Mouse (Mus musculus) embryonic facial prominence, embryonic 13.5 days (tissue): Measurements from ENCODE around the gene Eif4e1b. TPM values are rescaled to one million over a fixed set of nuclear protein-coding genes. Genes with fewer than 3 reads are reported as not detected.

Experiments
- ATAC-seq: fragments of 200-750 bp; cut with Nextera tagmentation; 2 replicates; pipeline ENCODE4 v1.8.0; 2017; ENCODE audit warnings: low read depth; ENCODE audit not compliant: insufficient number of reproducible peaks, insufficient read depth, low FRiP score, low TSS enrichment
- H3K27ac ChIP-seq: fragments of 300-500 bp; sonication (generic); 2 replicates; pipeline ENCODE4 v1.5.1; 2015; ENCODE audit warnings: moderate library complexity, mild to moderate bottlenecking, inconsistent platforms
- H3K27me3 ChIP-seq: fragments of 300-500 bp; sonication (generic); 2 replicates; pipeline ENCODE4 v1.6.1; 2015; ENCODE audit warnings: mild to moderate bottlenecking, inconsistent platforms
- H3K36me3 ChIP-seq: fragments of 300-500 bp; sonication (generic); 2 replicates; pipeline ENCODE4 v1.6.1; 2015; ENCODE audit warnings: mild to moderate bottlenecking, inconsistent platforms
- H3K4me1 ChIP-seq: fragments of 300-500 bp; sonication (generic); 2 replicates; pipeline ENCODE4 v1.6.1; 2015; ENCODE audit warnings: inconsistent platforms
- H3K4me2 ChIP-seq: fragments of 300-500 bp; sonication (generic); 2 replicates; pipeline ENCODE4 v1.6.1; 2015; ENCODE audit warnings: moderate library complexity, mild to moderate bottlenecking, inconsistent platforms
- H3K4me3 ChIP-seq: fragments of 300-500 bp; sonication (generic); 2 replicates; pipeline ENCODE4 v1.5.1; 2015; ENCODE audit warnings: mild to moderate bottlenecking, inconsistent platforms
- H3K9ac ChIP-seq: fragments of 300-500 bp; sonication (generic); 2 replicates; pipeline ENCODE4 v1.6.1; 2015; ENCODE audit warnings: mild to moderate bottlenecking, inconsistent platforms
- H3K9me3 ChIP-seq: fragments of 300-500 bp; sonication (generic); 2 replicates; pipeline ENCODE4 v1.6.1; 2016; ENCODE audit warnings: inconsistent platforms
- WGBS: fragments of 180-500 bp; shearing (Covaris S2); methylation state at CpG from one replicate; pipeline ENCODE4 v1.1.7; 2015; ENCODE audit warnings: mixed read lengths; 5-methylcytosine and 5-hydroxymethylcytosine counted together
- polyA plus RNA-seq: library from polyadenylated mRNA; unstranded; fragments of >200 nt; fragmentation: Nextera tagmentation; extraction: Ambion mirVana; gene quantifications from 2 replicates; pipeline ENCODE4 v1.2.1, GENCODE M21; 2015

Eif4e1b gene
- polyA plus RNA-seq, 1 experiment from 2014 or later: not detected

DNA sequence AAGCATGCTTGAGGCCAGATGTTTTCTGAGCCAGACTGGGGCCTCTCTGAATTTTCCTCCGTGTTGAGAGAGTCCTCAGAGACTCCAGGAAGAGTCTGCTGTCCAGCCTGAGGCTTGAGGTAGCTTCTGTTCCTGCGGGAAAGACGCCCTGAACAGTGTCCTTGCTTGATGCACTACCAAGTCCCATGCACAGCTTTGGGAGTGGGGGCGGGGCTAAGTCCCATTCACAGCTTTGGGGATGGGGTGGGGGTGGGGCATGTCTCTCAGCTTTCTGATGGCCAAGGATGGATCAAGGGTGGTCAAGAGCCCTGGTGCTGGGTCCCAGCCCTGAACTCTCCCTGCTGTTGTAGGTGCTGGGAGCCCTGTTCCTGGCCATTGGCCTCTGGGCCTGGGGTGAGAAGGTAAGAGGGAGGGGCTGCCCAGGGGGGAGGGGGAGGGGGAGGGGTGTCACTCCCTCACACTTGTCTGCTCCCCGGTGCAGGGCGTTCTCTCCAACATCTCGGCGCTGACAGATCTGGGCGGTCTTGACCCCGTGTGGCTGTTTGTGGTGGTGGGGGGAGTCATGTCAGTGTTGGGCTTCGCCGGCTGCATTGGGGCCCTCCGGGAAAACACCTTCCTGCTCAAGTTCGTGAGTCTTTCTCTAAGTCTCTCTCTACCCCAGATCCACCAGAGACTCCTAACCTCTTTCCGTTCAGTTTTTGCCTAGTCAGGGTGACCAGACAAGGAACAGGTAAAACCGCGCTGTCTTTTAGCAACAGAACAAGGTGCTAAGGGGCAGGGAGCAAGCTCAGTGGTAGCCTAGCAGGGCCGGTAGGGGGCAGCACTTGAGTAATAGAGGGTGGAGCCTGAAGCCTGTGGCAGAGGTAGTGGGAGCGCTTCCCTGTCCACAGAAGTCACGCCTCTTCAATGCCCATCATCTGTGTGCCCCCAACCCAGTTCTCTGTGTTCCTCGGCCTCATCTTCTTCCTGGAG, 8.7 kb downstream of the Eif4e1b start:
- no peak overlapping the region for H3K4me3 ChIP-seq
- no peak overlapping the region for H3K27ac ChIP-seq
- peaks cover 43% of the 10 kb centered on the region for H3K27me3 ChIP-seq
- H3K4me1 ChIP-seq: peaks cover 12% of the 10 kb centered on the region
- 15% methylated on average over 21 of the region's 21 CpGs for WGBS
- no peak overlapping the region for H3K4me2 ChIP-seq
- no peak overlapping the region for H3K9ac ChIP-seq
- no peaks in the 10 kb centered on the region for H3K36me3 ChIP-seq
- no peak for ATAC-seq
- no peaks in the 10 kb centered on the region for H3K9me3 ChIP-seq

DNA sequence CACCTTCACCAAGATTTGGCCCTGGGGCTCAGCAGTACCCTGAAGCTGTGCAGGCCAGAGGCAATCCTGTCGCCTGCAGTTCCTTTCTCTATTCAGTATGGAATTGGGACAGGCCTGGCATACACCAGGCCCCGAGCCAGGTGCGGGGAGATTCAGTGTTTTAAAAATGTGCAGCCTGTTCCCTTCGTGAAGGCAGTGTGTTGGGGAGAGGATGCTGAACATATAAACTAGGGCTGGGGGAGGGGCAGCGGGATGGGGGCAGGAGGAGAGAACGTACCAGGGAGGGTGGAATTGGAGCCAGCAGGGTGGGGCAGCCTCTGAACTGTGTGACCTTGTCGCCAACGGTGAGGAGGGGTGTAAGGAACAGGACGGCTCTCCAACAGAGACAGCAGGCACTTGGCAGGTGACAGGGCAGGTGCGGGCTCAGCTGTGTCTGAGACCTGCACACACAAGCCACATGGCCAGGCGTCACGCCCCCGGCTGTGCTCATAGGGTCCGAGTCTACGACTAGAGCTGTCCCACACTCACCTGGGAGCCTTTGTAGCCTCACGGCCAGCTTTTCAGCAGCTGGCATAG, 10.3 kb downstream of the Eif4e1b start:
- peaks cover 9% of the 10 kb centered on the region for H3K4me1 ChIP-seq
- no peak overlapping the region for H3K9ac ChIP-seq
- H3K36me3 ChIP-seq: no peaks in the 10 kb centered on the region
- H3K4me3 ChIP-seq: no peak overlapping the region
- H3K9me3 ChIP-seq: no peaks in the 10 kb centered on the region
- 74% methylated on average over 16 of the region's 16 CpGs for WGBS
- H3K27me3 ChIP-seq: peaks cover 51% of the 10 kb centered on the region
- H3K4me2 ChIP-seq: no peak overlapping the region
- ATAC-seq: no peak
- H3K27ac ChIP-seq: no peak overlapping the region

DNA sequence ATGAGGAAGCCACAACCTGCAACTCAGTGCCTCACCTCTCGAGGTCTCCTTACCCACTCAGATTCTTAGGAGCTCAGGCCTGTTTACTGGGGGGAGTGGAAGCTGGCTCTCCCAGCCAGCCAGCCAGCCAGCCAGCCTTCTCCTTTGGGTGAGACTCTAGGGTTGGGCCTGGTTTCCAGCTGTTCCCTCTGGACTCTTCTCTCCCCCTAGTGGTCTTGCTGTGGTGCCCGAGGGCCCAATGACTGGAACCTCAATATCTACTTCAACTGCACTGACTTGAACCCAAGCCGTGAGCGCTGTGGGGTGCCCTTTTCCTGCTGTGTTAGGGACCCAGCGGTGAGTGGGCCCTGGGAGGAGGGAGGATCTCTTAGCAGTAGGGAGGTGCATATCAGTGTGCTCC, 11.0 kb downstream of the Eif4e1b start:
- Histone ChIP-seq H3K27ac (no peak overlapping the region), H3K9ac (no peak overlapping the region), H3K9me3 (no peaks in the 10 kb centered on the region), H3K4me1 (peaks cover 5% of the 10 kb centered on the region), H3K36me3 (no peaks in the 10 kb centered on the region), H3K4me2 (no peak overlapping the region), H3K27me3 (peaks cover 45% of the 10 kb centered on the region), H3K4me3 (no peak overlapping the region)
- WGBS: 54% methylated on average over 5 of the region's 5 CpGs
- no peak for ATAC-seq

DNA sequence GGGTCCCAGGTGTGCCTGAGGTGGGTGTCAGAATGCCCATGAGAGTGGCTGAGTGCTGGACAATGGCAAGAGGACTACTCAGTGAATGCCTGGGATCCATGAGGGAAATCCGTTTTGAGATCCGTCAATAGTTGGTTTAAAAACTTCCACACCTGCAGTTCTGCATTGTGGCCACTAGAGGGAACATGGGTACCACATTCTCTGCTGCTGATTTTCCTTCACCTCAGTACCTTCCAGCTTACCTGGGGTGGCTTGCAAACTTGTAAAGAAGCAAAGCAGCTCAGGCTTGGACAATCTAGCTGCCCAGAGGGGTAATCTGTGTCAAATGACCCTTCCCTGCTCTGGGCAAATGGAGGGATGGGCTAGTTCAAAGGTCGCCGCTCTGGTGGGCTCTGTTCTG, 13.6 kb downstream of the Eif4e1b start:
- 44% methylated on average over 4 of the region's 4 CpGs for WGBS
- H3K27me3 ChIP-seq: peaks cover 24% of the 10 kb centered on the region

DNA sequence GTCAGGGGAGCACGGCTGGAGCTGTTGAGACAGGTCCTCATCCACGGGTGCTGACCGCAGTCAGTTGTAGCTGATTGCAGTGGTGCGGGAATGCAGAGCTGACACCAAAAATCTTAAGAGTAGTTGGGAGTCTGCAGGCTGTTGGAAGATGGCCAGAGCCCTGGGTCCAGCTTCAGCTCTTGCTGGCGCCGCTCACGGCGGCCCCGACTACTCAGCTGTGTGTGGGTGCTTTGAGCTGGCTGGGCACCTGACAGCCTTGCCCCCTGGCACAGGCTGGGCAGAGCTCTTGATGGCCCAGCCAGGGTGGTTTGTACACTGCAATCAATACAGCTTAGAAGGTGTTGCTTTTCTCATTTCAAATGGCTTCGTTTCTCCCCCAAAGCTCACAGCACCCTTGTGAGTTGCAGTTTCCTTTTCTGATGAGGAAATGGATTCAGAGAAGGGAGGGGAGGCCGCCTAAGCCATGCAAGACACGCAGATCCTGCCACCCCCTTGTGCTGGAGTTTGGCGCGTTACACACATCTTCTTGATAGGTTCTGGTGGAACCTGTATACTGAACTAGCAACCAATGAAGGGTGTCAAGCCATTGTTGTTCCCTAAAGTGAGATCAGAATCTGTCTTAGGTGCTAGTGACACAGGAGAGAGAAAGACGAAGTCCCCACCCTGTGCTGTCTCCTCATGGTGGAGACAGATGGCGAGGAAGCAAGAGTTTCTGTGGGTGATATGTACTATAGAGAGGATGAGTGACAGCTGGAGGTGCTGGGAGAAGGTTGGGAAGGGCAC, 14.3 kb downstream of the Eif4e1b start:
- no peak for ATAC-seq
- H3K9ac ChIP-seq: no peak overlapping the region
- WGBS: 76% methylated on average over 16 of the region's 16 CpGs
- no peak overlapping the region for H3K4me3 ChIP-seq
- no peak overlapping the region for H3K27ac ChIP-seq
- H3K4me2 ChIP-seq: no peak overlapping the region
- H3K27me3 ChIP-seq: peaks cover 17% of the 10 kb centered on the region; the same call in 1 of the 2 replicates
- no peaks in the 10 kb centered on the region for H3K9me3 ChIP-seq
- no peaks in the 10 kb centered on the region for H3K36me3 ChIP-seq
- H3K4me1 ChIP-seq: 0 out of 2 replicates have a peak, but pooled peaks cover 6% of the 10 kb centered on the region

More for the DNA sequence above, 13.6 kb downstream of the Eif4e1b start:
- Histone ChIP-seq H3K27ac (no peak overlapping the region), H3K9me3 (no peaks in the 10 kb centered on the region), H3K36me3 (no peaks in the 10 kb centered on the region), H3K9ac (no peak overlapping the region), H3K4me3 (no peak overlapping the region), H3K4me2 (no peak overlapping the region), H3K4me1 (0 out of 2 replicates have a peak, but pooled peaks cover 6% of the 10 kb centered on the region)
- no peak for ATAC-seq

DNA sequence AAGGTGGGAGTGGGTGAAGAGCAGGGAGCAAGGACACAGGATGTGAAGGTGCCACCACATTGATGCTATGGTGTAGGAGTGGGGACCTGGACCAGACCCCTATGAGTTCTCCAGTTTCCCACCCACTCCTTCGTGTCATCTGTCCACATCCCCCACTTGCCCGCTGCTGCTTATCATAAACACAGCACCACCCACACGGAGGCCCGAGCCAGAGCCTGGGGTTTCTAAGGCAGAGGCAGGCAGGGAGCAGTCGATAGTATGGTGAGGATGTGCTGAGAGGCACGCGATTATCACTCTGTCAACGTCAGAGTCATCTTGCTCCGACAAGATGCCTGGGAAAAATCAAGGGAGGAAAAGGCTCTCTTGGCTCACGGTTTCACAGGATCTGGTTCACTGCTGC, 14.9 kb downstream of the Eif4e1b start:
- Histone ChIP-seq H3K9me3 (no peaks in the 10 kb centered on the region), H3K27ac (no peak overlapping the region), H3K4me2 (no peak overlapping the region), H3K36me3 (no peaks in the 10 kb centered on the region), H3K4me1 (0 out of 2 replicates have a peak, but pooled peaks cover 6% of the 10 kb centered on the region), H3K27me3 (peaks cover 18% of the 10 kb centered on the region; the same call in 1 of the 2 replicates), H3K4me3 (no peak overlapping the region), H3K9ac (no peak overlapping the region)
- ATAC-seq: no peak
- 79% methylated on average over 10 of the region's 10 CpGs for WGBS

DNA sequence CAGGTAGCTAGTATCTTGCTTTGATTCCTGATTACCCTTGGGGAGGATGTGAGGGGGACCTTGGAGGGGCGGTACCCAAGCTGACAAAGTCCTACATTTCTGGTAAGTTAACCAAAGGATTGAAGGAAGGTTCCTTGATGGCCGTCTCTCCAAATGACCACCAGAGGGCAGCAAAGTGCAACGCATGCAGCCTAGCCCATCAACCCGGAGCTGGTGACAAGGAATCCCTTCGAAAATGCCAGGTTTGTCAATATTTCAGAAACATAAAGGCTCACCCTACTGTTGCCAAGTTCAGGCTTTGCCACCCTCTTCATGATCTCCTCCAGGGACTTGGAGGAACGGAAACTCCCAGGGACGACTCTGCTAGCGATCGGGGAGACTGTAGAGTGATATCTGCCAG, 15.9 kb downstream of the Eif4e1b start:
- WGBS: 21% methylated on average over 9 of the region's 9 CpGs
- Histone ChIP-seq H3K27ac (no peak overlapping the region), H3K27me3 (peaks cover 27% of the 10 kb centered on the region), H3K9me3 (no peaks in the 10 kb centered on the region), H3K4me2 (no peak overlapping the region), H3K4me1 (0 out of 2 replicates have a peak, but pooled peaks cover 6% of the 10 kb centered on the region), H3K36me3 (no peaks in the 10 kb centered on the region), H3K9ac (no peak overlapping the region), H3K4me3 (no peak overlapping the region)
- no peak for ATAC-seq

DNA sequence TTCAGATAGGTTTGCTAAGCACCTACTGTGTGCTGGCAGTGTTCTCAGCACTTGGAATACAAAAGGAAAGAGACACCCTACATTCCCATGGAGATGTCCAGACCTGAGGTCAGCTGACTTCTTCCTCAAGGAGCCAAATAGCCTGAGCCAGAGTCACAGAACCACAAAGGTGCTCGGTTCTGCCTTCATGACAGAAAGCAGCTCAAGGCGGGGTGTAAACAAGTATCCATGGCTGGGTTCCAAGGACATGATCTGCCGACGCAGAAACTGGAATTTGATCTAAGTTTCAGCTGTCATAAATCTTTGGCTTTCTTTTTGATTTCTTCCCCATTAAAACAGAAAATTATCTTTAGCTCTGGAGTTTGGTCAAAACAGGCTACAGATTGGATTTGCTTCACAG, 16.4 kb downstream of the Eif4e1b start:
- H3K9ac ChIP-seq: no peak overlapping the region
- H3K4me1 ChIP-seq: 0 out of 2 replicates have a peak, but pooled peaks cover 6% of the 10 kb centered on the region
- no peaks in the 10 kb centered on the region for H3K36me3 ChIP-seq
- no peak overlapping the region for H3K4me2 ChIP-seq
- H3K27me3 ChIP-seq: peaks cover 32% of the 10 kb centered on the region
- no peak for ATAC-seq
- H3K27ac ChIP-seq: no peak overlapping the region
- no peaks in the 10 kb centered on the region for H3K9me3 ChIP-seq
- WGBS: 63% methylated on average over 4 of the region's 4 CpGs
- H3K4me3 ChIP-seq: no peak overlapping the region

DNA sequence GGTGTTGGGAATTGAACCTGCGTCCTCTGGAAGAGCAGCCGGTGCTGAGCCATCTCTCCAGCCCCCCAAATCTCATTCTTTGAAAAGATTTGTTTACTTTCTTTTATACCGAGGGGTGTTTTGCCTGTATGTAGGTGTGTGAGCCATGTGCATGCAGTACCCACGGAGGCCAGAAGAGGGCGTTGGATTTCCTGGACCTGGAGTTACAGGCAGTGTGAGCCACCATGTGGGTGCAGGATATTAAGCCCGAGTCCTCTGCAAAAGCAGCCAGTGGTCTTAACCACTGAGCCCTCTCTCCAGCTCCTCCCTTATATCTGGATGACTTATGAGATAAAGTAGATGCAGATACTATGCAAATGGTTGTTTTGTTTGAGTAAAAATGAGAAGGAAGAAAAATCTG, 19.2 kb downstream of the Eif4e1b start:
- no peaks in the 10 kb centered on the region for H3K9me3 ChIP-seq
- 0 out of 2 replicates have a peak, but pooled peaks cover 6% of the 10 kb centered on the region for H3K4me1 ChIP-seq
- no peak overlapping the region for H3K9ac ChIP-seq
- ATAC-seq: no peak
- WGBS: 84% methylated on average over 6 of the region's 6 CpGs
- H3K4me2 ChIP-seq: no peak overlapping the region
- H3K27ac ChIP-seq: no peak overlapping the region
- H3K4me3 ChIP-seq: no peak overlapping the region
- no peaks in the 10 kb centered on the region for H3K36me3 ChIP-seq
- peaks cover 49% of the 10 kb centered on the region for H3K27me3 ChIP-seq

DNA sequence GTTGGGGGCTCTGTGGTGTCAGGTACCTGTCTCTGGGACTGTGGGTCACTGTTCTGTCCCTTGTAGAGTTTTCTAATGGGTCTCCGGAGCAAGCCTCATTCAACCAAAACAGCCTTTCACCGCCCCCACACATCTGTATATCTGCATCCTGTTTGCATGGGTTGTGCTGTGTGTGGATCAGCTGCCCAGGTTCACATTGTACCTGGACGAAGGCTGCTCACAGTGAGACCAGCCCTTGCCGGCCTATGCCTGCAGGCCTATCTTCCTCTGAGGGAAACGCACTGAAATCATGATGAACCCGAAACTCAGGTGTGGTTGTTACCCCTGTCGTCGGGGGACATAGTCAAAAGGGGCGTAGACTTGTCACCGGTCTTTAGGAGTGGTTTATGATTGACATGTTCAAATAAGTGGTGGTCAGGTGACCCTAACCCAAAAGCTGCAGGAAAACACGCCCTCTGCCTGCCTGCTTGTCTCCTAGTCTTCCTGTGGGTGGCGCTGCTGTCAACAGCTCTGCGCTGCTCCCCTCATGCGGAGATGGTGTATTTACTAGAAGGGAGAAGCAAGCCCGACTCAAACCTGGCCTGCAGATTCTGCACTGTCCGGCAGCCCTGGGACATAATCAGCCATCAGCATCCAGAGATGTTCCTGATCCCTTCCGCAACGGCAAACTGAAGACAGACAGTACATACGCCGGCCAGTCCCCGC, 21.5 kb downstream of the Eif4e1b start:
- WGBS: 37% methylated on average over 21 of the region's 21 CpGs
- Histone ChIP-seq H3K4me2 (no peak overlapping the region), H3K27ac (no peak overlapping the region), H3K4me1 (0 out of 2 replicates have a peak, but pooled peaks cover under 1% of the 10 kb centered on the region), H3K27me3 (peaks cover 38% of the 10 kb centered on the region), H3K4me3 (no peak overlapping the region), H3K36me3 (no peaks in the 10 kb centered on the region), H3K9me3 (no peaks in the 10 kb centered on the region), H3K9ac (no peak overlapping the region)
- no peak for ATAC-seq
